Mouse (Mus musculus): ENCODE results near the gene Epb41. TPM values are rescaled to one million over a fixed set of nuclear protein-coding genes. Genes with fewer than 3 reads are reported as not detected.

Gene Epb41
- polyA plus RNA-seq, 1 experiment = 7.1 TPM

DNA sequence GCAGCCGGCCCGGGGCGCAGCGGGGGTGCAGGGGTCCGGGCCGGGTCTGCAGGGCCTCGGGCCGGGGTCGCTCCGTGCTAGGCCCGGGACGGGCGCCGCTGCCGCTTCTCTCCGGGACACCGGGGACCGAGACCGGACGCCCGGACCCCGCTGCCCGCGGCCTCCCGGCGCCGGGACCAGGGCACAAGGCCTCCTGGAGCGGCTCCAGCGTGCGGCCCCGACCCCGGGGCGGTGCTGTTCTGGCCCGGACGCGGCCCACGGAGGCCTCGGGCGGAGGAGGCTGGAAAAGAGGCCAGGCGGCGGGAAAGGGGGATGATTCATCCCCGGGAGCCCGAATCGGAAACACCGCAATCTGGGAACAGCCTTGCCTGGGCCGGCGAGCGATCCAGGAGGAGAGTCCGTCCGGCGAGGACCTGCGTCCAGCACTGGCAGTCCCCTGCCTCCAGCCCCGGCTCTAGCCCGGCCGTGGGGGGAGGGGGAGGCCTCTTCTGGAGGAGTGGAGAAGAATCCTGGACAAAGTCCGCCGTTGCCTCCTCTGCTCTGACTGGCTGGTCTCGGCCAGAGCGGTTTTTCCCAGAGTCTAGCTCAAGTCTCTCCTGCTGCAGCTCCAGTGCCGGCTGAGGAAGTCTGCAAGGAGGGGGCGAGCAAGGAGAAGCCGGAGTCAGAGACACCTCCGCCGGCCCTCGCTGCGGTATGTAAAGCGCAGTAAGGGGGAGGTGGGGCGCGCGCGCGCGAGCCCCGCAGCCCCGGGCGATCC, 154.3 kb downstream of the Epb41 start:
- Histone ChIP-seq H3K79me2 (ENCODE audit: control insufficient read depth, insufficient read depth) (no peaks in the 10 kb centered on the region), H3K4me3 (ENCODE audit: insufficient read depth, poor library complexity, severe bottlenecking) (no peak overlapping the region), H3K36me3 (ENCODE audit: control insufficient read depth, insufficient read depth) (no peaks in the 10 kb centered on the region), H3K27me3 (ENCODE audit: control insufficient read depth, insufficient read depth, insufficient read length) (no peaks in the 10 kb centered on the region), H3ac (ENCODE audit: control insufficient read depth, insufficient read length, low read depth) (peak overlapping the region; percentile 63), H3K79me3 (ENCODE audit: low read depth) (no peaks in the 10 kb centered on the region)
- no peak for TF ChIP-seq CTCF (IDR thresholded peaks at IDR 0.05; ENCODE audit: control insufficient read depth, insufficient read depth, insufficient read length)
- no peak for TF ChIP-seq MYOG (IDR thresholded peaks at IDR 0.05; ENCODE audit: control insufficient read depth, extremely low read depth, insufficient read length)
- TF ChIP-seq MYOD1 (IDR thresholded peaks at IDR 0.05; ENCODE audit: control insufficient read depth, insufficient read length, low read depth) = no peak
- TF ChIP-seq CEBPB (IDR thresholded peaks at IDR 0.05; ENCODE audit: low read depth) = no peak
- TF ChIP-seq USF1 (IDR thresholded peaks at IDR 0.05; ENCODE audit: low read depth) = no peak
- no peak for TF ChIP-seq FOSL1 (IDR thresholded peaks at IDR 0.05; ENCODE audit: insufficient read depth, low read length, poor library complexity, severe bottlenecking)
- TF ChIP-seq MAX (IDR thresholded peaks at IDR 0.05) = no peak

GRCm38 (mm10) chr4:131920141-131920594, 155.0 kb downstream of the Epb41 start:
- TF ChIP-seq FOSL1 (IDR thresholded peaks at IDR 0.05; ENCODE audit: insufficient read depth, low read length, poor library complexity, severe bottlenecking) (no peak), USF1 (IDR thresholded peaks at IDR 0.05; ENCODE audit: low read depth) (no peak), CEBPB (IDR thresholded peaks at IDR 0.05; ENCODE audit: low read depth) (no peak), MYOG (IDR thresholded peaks at IDR 0.05; ENCODE audit: control insufficient read depth, extremely low read depth, insufficient read length) (no peak), MYOD1 (IDR thresholded peaks at IDR 0.05; ENCODE audit: control insufficient read depth, insufficient read length, low read depth) (no peak), MAX (IDR thresholded peaks at IDR 0.05) (no peak), CTCF (IDR thresholded peaks at IDR 0.05; ENCODE audit: control insufficient read depth, insufficient read depth, insufficient read length) (no peak)
- Histone ChIP-seq H3K36me3 (ENCODE audit: control insufficient read depth, insufficient read depth) (no peaks in the 10 kb centered on the region), H3K4me3 (ENCODE audit: insufficient read depth, poor library complexity, severe bottlenecking) (no peak overlapping the region), H3K27me3 (ENCODE audit: control insufficient read depth, insufficient read depth, insufficient read length) (no peaks in the 10 kb centered on the region), H3K79me3 (ENCODE audit: low read depth) (no peaks in the 10 kb centered on the region), H3ac (ENCODE audit: control insufficient read depth, insufficient read length, low read depth) (peak overlapping the region; percentile 63), H3K79me2 (ENCODE audit: control insufficient read depth, insufficient read depth) (no peaks in the 10 kb centered on the region)

DNA sequence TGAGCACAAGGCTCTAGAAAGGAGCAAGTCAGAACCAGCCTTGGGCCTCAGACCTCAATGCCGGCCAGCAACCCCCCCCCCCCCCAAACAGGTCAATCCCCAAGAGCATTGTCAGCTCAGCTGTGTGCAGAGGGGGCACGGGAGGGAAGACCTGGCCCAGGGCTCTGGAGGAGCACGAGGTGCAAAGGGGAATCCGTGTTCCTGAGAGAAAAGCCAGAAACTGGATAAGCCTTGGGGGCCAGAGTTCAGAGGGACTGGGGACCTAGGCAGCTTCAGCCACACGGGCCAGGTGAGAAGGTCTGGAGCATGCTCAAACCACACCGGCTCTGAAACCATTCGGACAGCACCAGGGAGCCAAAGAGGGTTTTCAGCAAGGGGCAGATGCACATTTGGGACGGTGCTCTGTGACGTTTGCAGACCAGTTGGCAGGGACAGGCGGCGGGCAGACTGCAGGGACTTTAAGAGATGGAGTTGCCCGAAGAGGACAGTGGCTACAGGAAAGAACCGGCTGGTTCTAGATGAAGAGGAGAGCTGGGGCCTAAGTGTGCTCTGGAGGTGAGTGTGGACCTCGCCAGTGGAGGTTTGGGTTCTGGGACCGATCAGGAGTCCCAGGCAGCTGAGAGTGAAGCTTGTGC, 155.5 kb downstream of the Epb41 start:
- Histone ChIP-seq H3ac (ENCODE audit: control insufficient read depth, insufficient read length, low read depth) (no peak overlapping the region), H3K4me3 (ENCODE audit: insufficient read depth, poor library complexity, severe bottlenecking) (no peak overlapping the region), H3K79me2 (ENCODE audit: control insufficient read depth, insufficient read depth) (no peaks in the 10 kb centered on the region), H3K27me3 (ENCODE audit: control insufficient read depth, insufficient read depth, insufficient read length) (no peaks in the 10 kb centered on the region), H3K36me3 (ENCODE audit: control insufficient read depth, insufficient read depth) (no peaks in the 10 kb centered on the region), H3K79me3 (ENCODE audit: low read depth) (no peaks in the 10 kb centered on the region)
- TF ChIP-seq USF1 (IDR thresholded peaks at IDR 0.05; ENCODE audit: low read depth) = no peak
- TF ChIP-seq FOSL1 (IDR thresholded peaks at IDR 0.05; ENCODE audit: insufficient read depth, low read length, poor library complexity, severe bottlenecking) = no peak
- TF ChIP-seq MYOG (IDR thresholded peaks at IDR 0.05; ENCODE audit: control insufficient read depth, extremely low read depth, insufficient read length) = no peak
- no peak for TF ChIP-seq CTCF (IDR thresholded peaks at IDR 0.05; ENCODE audit: control insufficient read depth, insufficient read depth, insufficient read length)
- TF ChIP-seq CEBPB (IDR thresholded peaks at IDR 0.05; ENCODE audit: low read depth) = no peak
- no peak for TF ChIP-seq MYOD1 (IDR thresholded peaks at IDR 0.05; ENCODE audit: control insufficient read depth, insufficient read length, low read depth)
- no peak for TF ChIP-seq MAX (IDR thresholded peaks at IDR 0.05)

- Histone ChIP-seq H3K4me3 (ENCODE audit: insufficient read depth, poor library complexity, severe bottlenecking) (no peak overlapping the region), H3K27me3 (ENCODE audit: control insufficient read depth, insufficient read depth, insufficient read length) (no peaks in the 10 kb centered on the region), H3K36me3 (ENCODE audit: control insufficient read depth, insufficient read depth) (no peaks in the 10 kb centered on the region), H3ac (ENCODE audit: control insufficient read depth, insufficient read length, low read depth) (no peak overlapping the region), H3K79me2 (ENCODE audit: control insufficient read depth, insufficient read depth) (no peaks in the 10 kb centered on the region), H3K79me3 (ENCODE audit: low read depth) (no peaks in the 10 kb centered on the region)
- TF ChIP-seq FOSL1 (IDR thresholded peaks at IDR 0.05; ENCODE audit: insufficient read depth, low read length, poor library complexity, severe bottlenecking) (no peak), USF1 (IDR thresholded peaks at IDR 0.05; ENCODE audit: low read depth) (no peak), MAX (IDR thresholded peaks at IDR 0.05) (no peak)
Observed at GRCm38 (mm10) chr4:131918711-131919500, 156.2 kb downstream of the Epb41 start.

- TF ChIP-seq MAX (IDR thresholded peaks at IDR 0.05) (no peak), MYOG (IDR thresholded peaks at IDR 0.05; ENCODE audit: control insufficient read depth, extremely low read depth, insufficient read length) (no peak), CTCF (IDR thresholded peaks at IDR 0.05; ENCODE audit: control insufficient read depth, insufficient read depth, insufficient read length) (no peak), MYOD1 (IDR thresholded peaks at IDR 0.05; ENCODE audit: control insufficient read depth, insufficient read length, low read depth) (no peak), USF1 (IDR thresholded peaks at IDR 0.05; ENCODE audit: low read depth) (no peak), CEBPB (IDR thresholded peaks at IDR 0.05; ENCODE audit: low read depth) (no peak), FOSL1 (IDR thresholded peaks at IDR 0.05; ENCODE audit: insufficient read depth, low read length, poor library complexity, severe bottlenecking) (no peak)
Observed at GRCm38 (mm10) chr4:131918026-131918533, 157.0 kb downstream of the Epb41 start.

More at GRCm38 (mm10) chr4:131918026-131918533, 157.0 kb downstream of the Epb41 start:
- Histone ChIP-seq H3K27me3 (ENCODE audit: control insufficient read depth, insufficient read depth, insufficient read length) (no peaks in the 10 kb centered on the region), H3ac (ENCODE audit: control insufficient read depth, insufficient read length, low read depth) (no peak overlapping the region), H3K79me2 (ENCODE audit: control insufficient read depth, insufficient read depth) (no peaks in the 10 kb centered on the region), H3K4me3 (ENCODE audit: insufficient read depth, poor library complexity, severe bottlenecking) (no peak overlapping the region), H3K79me3 (ENCODE audit: low read depth) (no peaks in the 10 kb centered on the region), H3K36me3 (ENCODE audit: control insufficient read depth, insufficient read depth) (no peaks in the 10 kb centered on the region)

All from C2C12 (cell line).